Mouse (Mus musculus) stomach, postnatal 0 days (tissue): ENCODE results near the gene Gal3st1. TPM values are rescaled to one million over a fixed set of nuclear protein-coding genes. Genes with fewer than 3 reads are reported as not detected.
A peak's percentile ranks its signal among the peaks of the same experiment; 100 is the strongest.
"Not testable (repeated sequence)": the region's sequence is repeated elsewhere in the genome, so short reads cannot be mapped to it uniquely, and the experiment has no call there.

Source experiments
- ATAC-seq: fragments of 200-750 bp; cut with Nextera tagmentation; 2 replicates; pipeline ENCODE4 v1.8.0; 2017; ENCODE audit not compliant: low FRiP score, low TSS enrichment
- DNase-seq: peaks from one replicate; pipeline ENCODE4 v3.0.0-alpha.2; 2016; ENCODE audit warnings: low spot score
- H3K27ac ChIP-seq: fragments of 300-500 bp; sonication (generic); replicated peaks from 2 replicates; pipeline ENCODE4 v1.5.1; 2014; ENCODE audit warnings: mild to moderate bottlenecking, control low read depth
- H3K27me3 ChIP-seq: fragments of 300-500 bp; sonication (generic); 2 replicates; pipeline ENCODE4 v1.6.1; 2014; ENCODE audit warnings: low read length; ENCODE audit not compliant: control insufficient read depth, insufficient read depth
- H3K36me3 ChIP-seq: fragments of 300-500 bp; sonication (generic); 2 replicates; pipeline ENCODE4 v1.6.1; 2014; ENCODE audit warnings: low read length, mixed read lengths; ENCODE audit not compliant: control insufficient read depth, insufficient read depth
- H3K4me1 ChIP-seq: fragments of 300-500 bp; sonication (generic); replicated peaks from 2 replicates; pipeline ENCODE4 v1.6.1; 2014; ENCODE audit warnings: antibody characterized with exemption; ENCODE audit not compliant: control insufficient read depth, insufficient read depth
- H3K4me2 ChIP-seq: fragments of 300-500 bp; sonication (generic); replicated peaks from 2 replicates; pipeline ENCODE4 v1.6.1; 2014; ENCODE audit warnings: low read depth, mild to moderate bottlenecking, control low read depth, moderate library complexity
- H3K4me3 ChIP-seq: fragments of 300-500 bp; sonication (generic); 2 replicates; pipeline ENCODE4 v1.5.1; 2014; ENCODE audit warnings: low read depth, low read length, control low read depth
- H3K9ac ChIP-seq: fragments of 300-500 bp; sonication (generic); 2 replicates; pipeline ENCODE4 v1.6.1; 2014; ENCODE audit warnings: mild to moderate bottlenecking, low read length, control low read depth, mixed read lengths
- H3K9me3 ChIP-seq: fragments of 300-500 bp; sonication (generic); 2 replicates; pipeline ENCODE4 v1.6.1; 2016; ENCODE audit warnings: low read length; ENCODE audit not compliant: control insufficient read depth
- CTCF ChIP-seq: IDR thresholded peaks from 2 replicates; pipeline ENCODE4 v1.5.1; 2016; ENCODE audit warnings: antibody characterized with exemption, low read depth, mild to moderate bottlenecking, moderate library complexity
- EP300 ChIP-seq: optimal IDR thresholded peaks from 2 replicates; pipeline ENCODE3; 2016; ENCODE audit warnings: antibody characterized with exemption
- WGBS: fragments of 180-500 bp; shearing (Covaris S2); extraction: QIAGEN DNeasy Blood & Tissue Kit; methylation state at CpG from one replicate; pipeline ENCODE4 v1.1.7; 2014; 5-methylcytosine and 5-hydroxymethylcytosine counted together
- polyA plus RNA-seq: library from polyadenylated mRNA; unstranded; fragments of >200 nt; fragmentation: Nextera tagmentation; extraction: Ambion mirVana; gene quantifications from 2 replicates; pipeline ENCODE4 v1.2.1, GENCODE M21; 2015

Gal3st1 gene
- polyA plus RNA-seq, 1 experiment from 2014 or later = 43.4 TPM

DNA sequence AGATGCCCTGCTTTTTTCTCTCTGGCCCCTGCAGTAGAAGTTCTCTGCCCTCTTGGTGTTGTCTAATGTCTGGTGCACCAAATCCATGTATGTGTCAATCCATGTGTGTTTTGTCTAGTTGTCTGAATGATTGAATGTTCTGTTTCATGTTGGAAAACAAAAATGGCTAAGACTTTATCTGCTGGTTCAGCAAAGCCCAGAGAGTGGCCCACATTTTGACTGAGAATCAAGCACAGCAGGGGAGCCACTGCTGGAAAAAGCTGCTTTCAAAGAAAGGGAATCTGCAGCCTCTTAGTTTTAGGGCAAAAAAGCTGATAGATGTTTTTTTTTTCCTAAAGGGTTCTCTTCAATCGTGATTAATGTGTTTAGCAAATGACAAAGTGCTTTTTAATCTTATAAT, 37.0 kb upstream of the Gal3st1 start:
- no peak for TF ChIP-seq CTCF
- no peak for TF ChIP-seq EP300
- ATAC-seq = no peak
- no peak overlapping the region for H3K9ac ChIP-seq
- H3K36me3 ChIP-seq = no peaks in the 10 kb centered on the region
- H3K27ac ChIP-seq = no peak overlapping the region
- no peak overlapping the region for H3K4me3 ChIP-seq
- no peaks in the 10 kb centered on the region for H3K4me1 ChIP-seq
- no peak overlapping the region for H3K4me2 ChIP-seq
- 30% methylated on average over 1 of the region's 1 CpGs for WGBS
- H3K9me3 ChIP-seq = no peaks in the 10 kb centered on the region
- no peak for DNase-seq
- H3K27me3 ChIP-seq = no peaks in the 10 kb centered on the region

- not testable (repeated sequence) for H3K9me3 ChIP-seq, H3K36me3 ChIP-seq, H3K27me3 ChIP-seq, DNase-seq, H3K27ac ChIP-seq, H3K4me2 ChIP-seq, H3K4me1 ChIP-seq, ATAC-seq, H3K9ac ChIP-seq, H3K4me3 ChIP-seq
- WGBS = 84% methylated on average over 5 of the region's 5 CpGs
These were observed 28.6 kb upstream of the Gal3st1 start for GRCm38 (mm10) chr11:3954876-3955275.

DNA sequence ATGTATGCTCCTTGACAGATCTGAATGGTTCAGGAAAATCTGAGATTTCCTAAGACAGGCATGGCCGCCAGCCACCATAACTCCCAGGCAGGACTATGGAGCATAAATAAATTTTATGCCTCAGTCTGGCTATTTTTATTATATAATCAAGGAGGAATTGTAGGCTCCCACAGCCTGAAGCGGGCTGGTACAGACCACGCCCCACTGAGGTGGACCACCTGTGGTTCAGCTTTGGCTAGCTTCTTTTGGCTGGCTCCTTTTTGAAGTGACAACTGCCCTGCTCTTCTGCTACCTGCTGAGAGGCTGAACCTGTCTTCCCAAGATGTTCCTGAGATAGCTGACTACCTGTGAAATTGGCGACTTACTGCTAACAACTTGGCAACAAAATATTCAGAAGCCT, 28.1 kb upstream of the Gal3st1 start:
- ATAC-seq, H3K9ac ChIP-seq, H3K36me3 ChIP-seq, H3K27ac ChIP-seq, DNase-seq, H3K4me3 ChIP-seq, H3K4me1 ChIP-seq, H3K9me3 ChIP-seq, H3K27me3 ChIP-seq, H3K4me2 ChIP-seq: not testable (repeated sequence)
- WGBS = 77% methylated on average over 4 of the region's 4 CpGs

DNA sequence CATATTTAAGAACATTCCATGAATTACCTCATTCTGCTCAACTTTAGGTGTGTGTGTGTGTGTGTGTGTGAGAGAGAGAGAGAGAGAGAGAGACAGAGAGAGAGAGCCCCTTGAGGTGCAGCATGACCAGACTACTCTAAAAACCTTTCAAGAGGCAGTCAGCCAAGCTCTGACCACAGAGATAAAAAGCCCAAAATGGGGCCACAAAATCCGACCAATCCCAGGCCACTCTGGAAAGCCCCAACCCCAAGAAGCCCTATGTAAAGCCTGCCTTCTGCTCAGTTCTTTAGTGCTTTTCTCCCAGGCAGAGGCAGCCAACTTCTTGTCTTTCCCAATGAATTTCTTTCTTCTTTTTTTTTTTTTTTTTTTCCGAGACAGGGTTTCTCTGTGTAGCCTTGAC, 22.5 kb upstream of the Gal3st1 start:
- Histone ChIP-seq H3K9ac (no peak overlapping the region), H3K27me3 (no peaks in the 10 kb centered on the region), H3K9me3 (no peaks in the 10 kb centered on the region), H3K4me2 (no peak overlapping the region), H3K27ac (no peak overlapping the region), H3K36me3 (no peaks in the 10 kb centered on the region), H3K4me3 (no peak overlapping the region), H3K4me1 (0 out of 2 replicates have a peak, but pooled peaks cover 1% of the 10 kb centered on the region)
- no peak for ATAC-seq
- TF ChIP-seq EP300 (no peak), CTCF (no peak)
- DNase-seq = no peak
- 58% methylated on average over 2 of the region's 2 CpGs for WGBS

- H3K4me2 ChIP-seq = no peak overlapping the region
- no peak overlapping the region for H3K9ac ChIP-seq
- no peak overlapping the region for H3K4me3 ChIP-seq
- no peaks in the 10 kb centered on the region for H3K9me3 ChIP-seq
- H3K4me1 ChIP-seq = 0 out of 2 replicates have a peak, but pooled peaks cover 2% of the 10 kb centered on the region
- H3K27me3 ChIP-seq = no peaks in the 10 kb centered on the region
- no peaks in the 10 kb centered on the region for H3K36me3 ChIP-seq
- H3K27ac ChIP-seq = no peak overlapping the region
- no peak for ATAC-seq
- WGBS = 72% methylated on average over 3 of the region's 3 CpGs
- no peak for TF ChIP-seq EP300
- TF ChIP-seq CTCF = no peak
- no peak for DNase-seq
These were observed 21.7 kb upstream of the Gal3st1 start for GRCm38 (mm10) chr11:3961761-3962160.

DNA sequence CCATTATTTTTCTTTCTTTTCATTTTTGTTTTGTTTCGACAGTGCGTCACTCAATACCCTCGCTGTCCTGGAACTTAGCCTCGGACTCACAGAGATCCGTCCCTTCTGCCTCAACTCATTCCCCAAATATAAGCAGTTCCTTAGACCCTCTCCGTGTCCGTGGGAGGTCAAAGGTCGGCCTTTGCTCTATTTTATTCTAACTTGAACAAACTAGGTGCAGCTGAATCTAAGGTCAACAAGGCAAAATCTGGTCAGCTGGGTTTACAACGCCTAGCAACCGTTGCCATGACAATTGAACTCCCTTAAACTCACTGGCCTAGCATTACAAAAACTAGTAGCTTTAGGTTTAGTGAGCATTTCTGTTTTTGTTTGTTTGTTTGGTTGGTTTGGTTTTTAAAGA, 20.3 kb upstream of the Gal3st1 start:
- Histone ChIP-seq H3K9me3 (no peaks in the 10 kb centered on the region), H3K36me3 (0 out of 2 replicates have a peak, but pooled peaks cover under 1% of the 10 kb centered on the region), H3K27me3 (no peaks in the 10 kb centered on the region), H3K27ac (no peak overlapping the region), H3K4me1 (0 out of 2 replicates have a peak, but pooled peaks cover 2% of the 10 kb centered on the region), H3K4me3 (no peak overlapping the region), H3K4me2 (peak overlapping the region; percentile 52; the same call in 1 of the 2 replicates), H3K9ac (no peak overlapping the region)
- ATAC-seq (peak; percentile 17; the same call in 1 of the 2 replicates), DNase-seq (no peak)
- TF ChIP-seq EP300 = no peak
- no peak for TF ChIP-seq CTCF
- 72% methylated on average over 10 of the region's 10 CpGs for WGBS
